Mouse (Mus musculus): Measurements from ENCODE around the gene Wfdc2. TPM values are rescaled to one million over a fixed set of nuclear protein-coding genes. Genes with fewer than 3 reads are reported as not detected.
"Not testable (repeated sequence)": the region's sequence is repeated elsewhere in the genome, so short reads cannot be mapped to it uniquely, and the experiment has no call there.

The Wfdc2 gene
- polyA plus RNA-seq, 1 experiment: 0.87 TPM

- TF ChIP-seq CTCF (IDR thresholded peaks at IDR 0.05; ENCODE audit: borderline replicate concordance, insufficient read depth, low read depth, low read length) (no peak), POLR2A (IDR thresholded peaks at IDR 0.05; ENCODE audit: borderline replicate concordance, insufficient read depth, low read length) (no peak)
Observed at GRCm38 (mm10) chr2:164603482-164603881, 41.3 kb downstream of the Wfdc2 start.

DNA sequence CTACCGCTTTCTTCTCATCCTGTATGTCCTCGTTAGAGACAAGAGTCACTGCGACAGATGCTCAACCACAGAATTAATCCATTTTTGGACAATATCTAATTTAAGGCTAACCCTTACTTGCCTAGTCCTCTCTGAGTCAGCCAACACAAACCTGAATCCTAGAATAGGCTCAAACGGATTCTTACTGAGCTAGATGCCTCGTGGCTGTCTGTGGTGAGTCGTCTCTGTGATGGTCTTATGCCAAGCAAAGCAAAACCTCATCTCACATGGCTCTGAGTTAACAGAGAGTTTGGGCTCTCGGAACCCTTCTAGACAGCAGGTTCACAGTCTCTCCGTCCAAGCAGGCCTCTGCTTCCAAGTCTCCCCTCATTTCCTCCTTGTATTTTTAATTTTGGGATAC lies 42.2 kb downstream of the Wfdc2 start:
- no peak for TF ChIP-seq POLR2A (IDR thresholded peaks at IDR 0.05; ENCODE audit: borderline replicate concordance, insufficient read depth, low read length)
- TF ChIP-seq CTCF (IDR thresholded peaks at IDR 0.05; ENCODE audit: borderline replicate concordance, insufficient read depth, low read depth, low read length): no peak
- H3K27ac ChIP-seq (ENCODE audit: insufficient read depth, low read length): no peak overlapping the region
- no peak overlapping the region for H3K4me3 ChIP-seq (replicated peaks; ENCODE audit: insufficient read depth, low read depth, low read length)
- H3K27me3 ChIP-seq (ENCODE audit: control insufficient read depth, insufficient read depth, low read length): no peaks in the 10 kb centered on the region
- 84% methylated on average over 8 of the region's 8 CpGs for WGBS
- H3K4me1 ChIP-seq (ENCODE audit: control insufficient read depth, insufficient read depth, low read length): no peaks in the 10 kb centered on the region
- no peak for DNase-seq

More at GRCm38 (mm10) chr2:164603482-164603881, 41.3 kb downstream of the Wfdc2 start:
- WGBS: 90% methylated on average over 3 of the region's 3 CpGs
- Histone ChIP-seq H3K27ac (ENCODE audit: insufficient read depth, low read length) (no peak overlapping the region), H3K4me1 (ENCODE audit: control insufficient read depth, insufficient read depth, low read length) (no peaks in the 10 kb centered on the region), H3K4me3 (replicated peaks; ENCODE audit: insufficient read depth, low read depth, low read length) (no peak overlapping the region), H3K27me3 (ENCODE audit: control insufficient read depth, insufficient read depth, low read length) (no peaks in the 10 kb centered on the region)
- no peak for DNase-seq

DNA sequence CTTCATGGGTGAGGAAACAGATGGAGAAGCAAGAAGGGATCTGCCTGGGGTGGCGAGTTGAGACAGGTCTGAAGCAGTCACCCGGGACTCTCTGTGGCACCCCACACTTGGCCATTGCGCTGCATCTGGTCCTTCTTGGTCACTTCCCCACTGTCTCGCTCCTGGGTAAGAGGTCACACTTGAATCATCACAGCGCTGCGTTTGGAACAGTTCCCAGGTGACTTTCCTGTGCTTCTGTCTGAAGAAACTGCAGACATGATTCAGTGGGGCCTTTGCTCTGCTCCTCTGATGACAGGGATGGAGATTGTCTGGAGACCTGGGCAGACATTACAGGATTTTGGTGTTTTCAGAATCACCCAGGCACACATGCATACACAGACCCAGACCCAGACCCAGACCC lies 46.6 kb downstream of the Wfdc2 start:
- no peak for DNase-seq
- Histone ChIP-seq H3K27me3 (ENCODE audit: control insufficient read depth, insufficient read depth, low read length) (no peaks in the 10 kb centered on the region), H3K4me1 (ENCODE audit: control insufficient read depth, insufficient read depth, low read length) (no peaks in the 10 kb centered on the region), H3K27ac (ENCODE audit: insufficient read depth, low read length) (no peak overlapping the region), H3K4me3 (replicated peaks; ENCODE audit: insufficient read depth, low read depth, low read length) (no peak overlapping the region)
- no peak for TF ChIP-seq CTCF (IDR thresholded peaks at IDR 0.05; ENCODE audit: borderline replicate concordance, insufficient read depth, low read depth, low read length)
- TF ChIP-seq POLR2A (IDR thresholded peaks at IDR 0.05; ENCODE audit: borderline replicate concordance, insufficient read depth, low read length): no peak
- 41% methylated on average over 6 of the region's 6 CpGs for WGBS

DNA sequence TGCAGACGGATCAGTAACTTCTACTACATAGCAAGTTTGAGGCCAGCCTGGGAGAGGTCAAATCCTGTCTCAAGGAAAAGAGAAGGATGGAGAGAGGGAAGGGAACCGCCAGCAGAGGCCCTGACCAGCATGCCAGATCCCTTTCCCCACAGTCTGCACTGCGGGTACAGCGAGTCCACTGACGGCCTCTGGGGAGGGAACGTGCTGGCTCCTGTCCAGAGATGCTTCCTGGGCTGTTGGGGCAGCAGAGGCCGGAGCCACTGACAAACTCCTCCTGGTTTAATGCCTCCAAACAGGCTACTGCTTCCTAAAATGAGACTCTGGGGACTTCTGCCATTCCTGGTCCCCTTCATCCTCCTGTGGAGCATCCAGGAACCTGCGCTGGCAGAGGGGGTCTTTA lies 51.3 kb downstream of the Wfdc2 start, which contains the start of the genes Wfdc6b and Wfdc8:
Gene Wfdc6b, plus strand, starts transcription at position 52 of the 400 bp plus-strand sequence.
Gene Wfdc8, minus strand, starts transcription at position 156 of the 400 bp plus-strand sequence.
- not testable (repeated sequence) for DNase-seq; H3K4me3 ChIP-seq (replicated peaks; ENCODE audit: insufficient read depth, low read depth, low read length); H3K27me3 ChIP-seq (ENCODE audit: control insufficient read depth, insufficient read depth, low read length); H3K4me1 ChIP-seq (ENCODE audit: control insufficient read depth, insufficient read depth, low read length); H3K27ac ChIP-seq (ENCODE audit: insufficient read depth, low read length)
- WGBS: 24% methylated on average over 8 of the region's 8 CpGs

GRCm38 (mm10) chr2:164615386-164615785 lies 53.2 kb downstream of the Wfdc2 start:
- Histone ChIP-seq H3K27me3 (ENCODE audit: control insufficient read depth, insufficient read depth, low read length) (no peaks in the 10 kb centered on the region), H3K27ac (ENCODE audit: insufficient read depth, low read length) (no peak overlapping the region), H3K4me1 (ENCODE audit: control insufficient read depth, insufficient read depth, low read length) (no peaks in the 10 kb centered on the region), H3K4me3 (replicated peaks; ENCODE audit: insufficient read depth, low read depth, low read length) (no peak overlapping the region)
- TF ChIP-seq CTCF (IDR thresholded peaks at IDR 0.05; ENCODE audit: borderline replicate concordance, insufficient read depth, low read depth, low read length): no peak
- TF ChIP-seq POLR2A (IDR thresholded peaks at IDR 0.05; ENCODE audit: borderline replicate concordance, insufficient read depth, low read length): no peak
- WGBS: 90% methylated on average over 3 of the region's 3 CpGs
- DNase-seq: no peak

Other genes starting within 250 kb of the Wfdc2 start
- gene Svs6, start 245.7 kb upstream of the Wfdc2 start, polyA plus RNA-seq (2012; rRNA removed): not detected in 2 replicates
- 0.20 TPM in 1 of 2 replicates, not detected in the other for gene Svs5, start 229.7 kb upstream of the Wfdc2 start, polyA plus RNA-seq (2012; rRNA removed)
- gene Slpi, start 173.3 kb upstream of the Wfdc2 start, polyA plus RNA-seq (2012; rRNA removed): 0.80 TPM in 1 of 2 replicates, not detected in the other
- 0.34 and 0.36 TPM in 2 replicates for gene Rbpjl, start 159.3 kb upstream of the Wfdc2 start, polyA plus RNA-seq (2012; rRNA removed)
- gene Matn4, start 157.3 kb upstream of the Wfdc2 start, polyA plus RNA-seq (2012; rRNA removed): 5.5 and 5.9 TPM in 2 replicates
- 65.7 and 69.5 TPM in 2 replicates for gene Sdc4, start 118.5 kb upstream of the Wfdc2 start, polyA plus RNA-seq (2012; rRNA removed)
- gene Sys1, start 105.4 kb upstream of the Wfdc2 start, polyA plus RNA-seq (2012; rRNA removed): 73.7 and 75.4 TPM in 2 replicates
- gene Gm20458, start 101.4 kb upstream of the Wfdc2 start, polyA plus RNA-seq (2012; rRNA removed): 16.7 and 21.0 TPM in 2 replicates
- not detected in 2 replicates for gene Trp53tg5, start 88.7 kb upstream of the Wfdc2 start, polyA plus RNA-seq (2012; rRNA removed)
- 428 and 462 TPM in 2 replicates for gene Dbndd2, start 76.3 kb upstream of the Wfdc2 start, polyA plus RNA-seq (2012; rRNA removed)
- gene Pigt, start 64.9 kb upstream of the Wfdc2 start, polyA plus RNA-seq (2012; rRNA removed): 103 and 109 TPM in 2 replicates
- gene Spint3, start 11.0 kb downstream of the Wfdc2 start, polyA plus RNA-seq (2012; rRNA removed): not detected in 2 replicates
- 0.24 TPM in 1 of 2 replicates, not detected in the other for gene Wfdc6a, start 23.0 kb downstream of the Wfdc2 start, polyA plus RNA-seq (2012; rRNA removed)
- gene Eppin, start 31.2 kb downstream of the Wfdc2 start, polyA plus RNA-seq (2012; rRNA removed): not detected in 2 replicates
- 0.11 and 0.20 TPM in 2 replicates for gene Wfdc6b, start 51.1 kb downstream of the Wfdc2 start, polyA plus RNA-seq (2012; rRNA removed)
- 0.06 TPM in 1 of 2 replicates, not detected in the other for gene Wfdc8, start 51.2 kb downstream of the Wfdc2 start, polyA plus RNA-seq (2012; rRNA removed)
- not detected in 2 replicates for gene Wfdc16, start 76.4 kb downstream of the Wfdc2 start, polyA plus RNA-seq (2012; rRNA removed)
- not detected in 2 replicates for gene Wfdc10, start 93.6 kb downstream of the Wfdc2 start, polyA plus RNA-seq (2012; rRNA removed)
- gene Wfdc9, start 94.2 kb downstream of the Wfdc2 start, polyA plus RNA-seq (2012; rRNA removed): not detected in 2 replicates
- gene Wfdc11, start 111.7 kb downstream of the Wfdc2 start, polyA plus RNA-seq (2012; rRNA removed): not detected in 2 replicates
- gene Wfdc13, start 122.7 kb downstream of the Wfdc2 start, polyA plus RNA-seq (2012; rRNA removed): not detected in 2 replicates
- not detected in 2 replicates for gene Spint4, start 136.1 kb downstream of the Wfdc2 start, polyA plus RNA-seq (2012; rRNA removed)
- not detected in 2 replicates for gene Spint5, start 152.9 kb downstream of the Wfdc2 start, polyA plus RNA-seq (2012; rRNA removed)
- 0.84 and 0.93 TPM in 2 replicates for gene Wfdc3, start 183.5 kb downstream of the Wfdc2 start, polyA plus RNA-seq (2012; rRNA removed)
- 43.1 and 44.3 TPM in 2 replicates for gene Dnttip1, start 183.6 kb downstream of the Wfdc2 start, polyA plus RNA-seq (2012; rRNA removed)
- 0.55 and 1.0 TPM in 2 replicates for gene Ube2c, start 207.5 kb downstream of the Wfdc2 start, polyA plus RNA-seq (2012; rRNA removed)
- gene Tnnc2, start 217.6 kb downstream of the Wfdc2 start, polyA plus RNA-seq (2012; rRNA removed): 0.57 and 0.62 TPM in 2 replicates
- 70.7 and 70.8 TPM in 2 replicates for gene Snx21, start 223.4 kb downstream of the Wfdc2 start, polyA plus RNA-seq (2012; rRNA removed)
- 36.5 and 39.3 TPM in 2 replicates for gene Acot8, start 242.5 kb downstream of the Wfdc2 start, polyA plus RNA-seq (2012; rRNA removed)
- gene Zswim3, start 242.7 kb downstream of the Wfdc2 start, polyA plus RNA-seq (2012; rRNA removed): 7.6 and 8.1 TPM in 2 replicates